Mouse (Mus musculus) right cerebral cortex, postnatal 10 days (tissue): ENCODE measurements around the gene Gsto2.

Experiments used
- DNase-seq, 2 experiments: peaks; one replicate each; pipeline ENCODE4 v3.0.0; 2021; ENCODE audit warnings: low spot score in 2 of 2

Gene Gsto2

GRCm38 (mm10) chr19:47891562-47892312, 26.4 kb downstream of the Gsto2 start:
- no peak for DNase-seq

GRCm38 (mm10) chr19:47893092-47893491, 27.8 kb downstream of the Gsto2 start:
- DNase-seq: no peak

GRCm38 (mm10) chr19:47898472-47899079, 33.2 kb downstream of the Gsto2 start:
- DNase-seq: no peak

GRCm38 (mm10) chr19:47900012-47900411, 34.7 kb downstream of the Gsto2 start:
- no peak for DNase-seq

GRCm38 (mm10) chr19:47900558-47900957, 35.2 kb downstream of the Gsto2 start:
- DNase-seq: no peak

GRCm38 (mm10) chr19:47902316-47903201, 37.2 kb downstream of the Gsto2 start:
- no peak for DNase-seq

GRCm38 (mm10) chr19:47903679-47904078, 38.3 kb downstream of the Gsto2 start:
- no peak for DNase-seq

GRCm38 (mm10) chr19:47905081-47905480, 39.7 kb downstream of the Gsto2 start:
- no peak for DNase-seq

- no peak for DNase-seq
Observed at GRCm38 (mm10) chr19:47905603-47906002, 40.3 kb downstream of the Gsto2 start.

- DNase-seq: no peak
Observed at GRCm38 (mm10) chr19:47907596-47907995, 42.3 kb downstream of the Gsto2 start.

GRCm38 (mm10) chr19:47908961-47909371, 43.6 kb downstream of the Gsto2 start:
- no peak for DNase-seq

GRCm38 (mm10) chr19:47909387-47910116, 44.2 kb downstream of the Gsto2 start:
- no peak for DNase-seq

GRCm38 (mm10) chr19:47910117-47910618, 44.8 kb downstream of the Gsto2 start:
- DNase-seq: no peak

GRCm38 (mm10) chr19:47910751-47911150, 45.4 kb downstream of the Gsto2 start:
- no peak for DNase-seq

- no peak for DNase-seq
Observed at GRCm38 (mm10) chr19:47913344-47913743, 48.0 kb downstream of the Gsto2 start.

- no peak for DNase-seq
Observed at GRCm38 (mm10) chr19:47914191-47914590, 48.9 kb downstream of the Gsto2 start.

- no peak for DNase-seq
Observed at GRCm38 (mm10) chr19:47915251-47915650, 49.9 kb downstream of the Gsto2 start.

- DNase-seq: no peak
Observed at GRCm38 (mm10) chr19:47917396-47917795, 52.1 kb downstream of the Gsto2 start.

- DNase-seq: no peak
Observed at GRCm38 (mm10) chr19:47918016-47918415, 52.7 kb downstream of the Gsto2 start.

GRCm38 (mm10) chr19:47918455-47919101, 53.2 kb downstream of the Gsto2 start:
- no peak for DNase-seq
